Mouse (Mus musculus) kidney, postnatal 36 days (tissue): Measurements from ENCODE around the gene Pde1c.

Experiments
- DNase-seq, 2 experiments: peaks; one replicate each; pipeline ENCODE4 v3.0.0; 2021 to 2022; ENCODE audit warnings: mixed read lengths in 2 of 2

The Pde1c gene

GRCm38 (mm10) chr6:56441501-56441900 lies 127.4 kb downstream of the Pde1c start:
- DNase-seq, result no peak

- no peak for DNase-seq
Observed at GRCm38 (mm10) chr6:56425846-56426245, 143.1 kb downstream of the Pde1c start.

GRCm38 (mm10) chr6:56422866-56423265 lies 146.0 kb downstream of the Pde1c start:
- no peak for DNase-seq

- no peak for DNase-seq
Observed at GRCm38 (mm10) chr6:56416191-56416590, 152.7 kb downstream of the Pde1c start.

GRCm38 (mm10) chr6:56389178-56389577 lies 179.7 kb downstream of the Pde1c start:
- DNase-seq, result no peak

GRCm38 (mm10) chr6:56376359-56376758 lies 192.5 kb downstream of the Pde1c start:
- no peak for DNase-seq

GRCm38 (mm10) chr6:56374180-56374579 lies 194.7 kb downstream of the Pde1c start:
- no peak for DNase-seq

- no peak for DNase-seq
Observed at GRCm38 (mm10) chr6:56373753-56374152, 195.2 kb downstream of the Pde1c start.

- DNase-seq, result peak in 1 of 2 experiments; percentile 8
Observed at GRCm38 (mm10) chr6:56373046-56373751, 195.7 kb downstream of the Pde1c start.

GRCm38 (mm10) chr6:56369462-56369861 lies 199.4 kb downstream of the Pde1c start:
- no peak for DNase-seq

GRCm38 (mm10) chr6:56368116-56368515 lies 200.8 kb downstream of the Pde1c start:
- DNase-seq, result no peak

- DNase-seq, result no peak
Observed at GRCm38 (mm10) chr6:56367257-56367656, 201.6 kb downstream of the Pde1c start.

- no peak for DNase-seq
Observed at GRCm38 (mm10) chr6:56362650-56363049, 206.3 kb downstream of the Pde1c start.

- DNase-seq, result peak in 1 of 2 experiments; percentile 4
Observed at GRCm38 (mm10) chr6:56362128-56362545, 206.8 kb downstream of the Pde1c start.

- no peak for DNase-seq
Observed at GRCm38 (mm10) chr6:56361348-56362127, 207.4 kb downstream of the Pde1c start.

- DNase-seq, result no peak
Observed at GRCm38 (mm10) chr6:56360086-56360485, 208.8 kb downstream of the Pde1c start.

- no peak for DNase-seq
Observed at GRCm38 (mm10) chr6:56359126-56359525, 209.8 kb downstream of the Pde1c start.

- DNase-seq, result no peak
Observed at GRCm38 (mm10) chr6:56347207-56347606, 221.7 kb downstream of the Pde1c start.

- no peak for DNase-seq
Observed at GRCm38 (mm10) chr6:56345082-56345481, 223.8 kb downstream of the Pde1c start.

- DNase-seq, result no peak
Observed at GRCm38 (mm10) chr6:56342005-56342404, 226.9 kb downstream of the Pde1c start.

- no peak for DNase-seq
Observed at GRCm38 (mm10) chr6:56335811-56336446, 233.0 kb downstream of the Pde1c start.

GRCm38 (mm10) chr6:56332149-56332548 lies 236.8 kb downstream of the Pde1c start:
- no peak for DNase-seq

GRCm38 (mm10) chr6:56331432-56331831 lies 237.5 kb downstream of the Pde1c start:
- no peak for DNase-seq

- no peak for DNase-seq
Observed at GRCm38 (mm10) chr6:56328103-56328502, 240.8 kb downstream of the Pde1c start.
